Mouse (Mus musculus) telencephalon, adult 2 months (tissue): ENCODE data around the gene Trp53rka.
A peak's percentile ranks its signal among the peaks of the same experiment; 100 is the strongest.
"Not testable (repeated sequence)": the region's sequence is repeated elsewhere in the genome, so short reads cannot be mapped to it uniquely, and the experiment has no call there.

ENCODE experiments used
- DNase-seq: peaks from one replicate; pipeline ENCODE4 v3.0.0-alpha.2; 2011; ENCODE audit warnings: low read depth, low spot score

Gene Trp53rka

GRCm38 (mm10) chr2:165492648-165493553 lies at the start of gene Trp53rka:
TSS of gene Trp53rka (minus strand) at chr2:165493324.
- DNase-seq = peak; percentile 72

GRCm38 (mm10) chr2:165540975-165541374 lies 47.9 kb upstream of the Trp53rka start:
- no peak for DNase-seq

- DNase-seq = no peak
Observed at GRCm38 (mm10) chr2:165533789-165534188, 40.7 kb upstream of the Trp53rka start.

- DNase-seq = no peak
Observed at GRCm38 (mm10) chr2:165529106-165529505, 36.0 kb upstream of the Trp53rka start.

GRCm38 (mm10) chr2:165525609-165526008 lies 32.5 kb upstream of the Trp53rka start:
- DNase-seq = no peak

- no peak for DNase-seq
Observed at GRCm38 (mm10) chr2:165515178-165515728, 22.1 kb upstream of the Trp53rka start.

- DNase-seq = no peak
Observed at GRCm38 (mm10) chr2:165512870-165513600, 19.9 kb upstream of the Trp53rka start.

- DNase-seq = no peak
Observed at GRCm38 (mm10) chr2:165512426-165512825, 19.3 kb upstream of the Trp53rka start.

- not testable (repeated sequence) for DNase-seq
Observed at GRCm38 (mm10) chr2:165511530-165511929, 18.4 kb upstream of the Trp53rka start.

- not testable (repeated sequence) for DNase-seq
Observed at GRCm38 (mm10) chr2:165510914-165511458, 17.9 kb upstream of the Trp53rka start.

GRCm38 (mm10) chr2:165510466-165510865 lies 17.3 kb upstream of the Trp53rka start:
- peak; percentile 76 for DNase-seq

GRCm38 (mm10) chr2:165509686-165510085 lies 16.6 kb upstream of the Trp53rka start:
- DNase-seq = no peak

- no peak for DNase-seq
Observed at GRCm38 (mm10) chr2:165503259-165504203, 10.4 kb upstream of the Trp53rka start, which contains the start of gene Slc2a10. TSS of gene Slc2a10 (plus strand) at chr2:165503787.

- DNase-seq = no peak
Observed at GRCm38 (mm10) chr2:165498816-165499215, 5.7 kb upstream of the Trp53rka start.

- DNase-seq = no peak
Observed at GRCm38 (mm10) chr2:165497706-165498275, 4.7 kb upstream of the Trp53rka start.

- no peak for DNase-seq
Observed at GRCm38 (mm10) chr2:165496251-165496650, 3.1 kb upstream of the Trp53rka start.

GRCm38 (mm10) chr2:165494495-165494894 lies 1.4 kb upstream of the Trp53rka start:
- DNase-seq = no peak

- DNase-seq = no peak
Observed at GRCm38 (mm10) chr2:165493587-165494210, 575 bp upstream of the Trp53rka start.

GRCm38 (mm10) chr2:165486881-165487535 lies 6.1 kb downstream of the Trp53rka start:
- peak; percentile 31 for DNase-seq
